Mouse (Mus musculus) frontal cortex, adult 2 months (tissue): ENCODE results near the gene Ppan. TPM values are rescaled to one million over a fixed set of nuclear protein-coding genes. Genes with fewer than 3 reads are reported as not detected.

ENCODE experiments used
- DNase-seq, 2 experiments: peaks; one replicate each; pipeline ENCODE4 v3.0.0; 2022; ENCODE audit warnings: low spot score in 1 of 2; ENCODE audit errors: extremely low spot score in 1 of 2
- polyA plus RNA-seq: library from polyadenylated mRNA; depleted of rRNA; stranded (reverse); fragments of >200 nt; gene quantifications from 2 replicates; pipeline ENCODE4 v1.2.3, GENCODE M21; 2012

Ppan gene
- polyA plus RNA-seq, 1 experiment = 48.3 TPM

- DNase-seq = peak; percentile 99
These were observed 9.8 kb upstream of the Ppan start for GRCm38 (mm10) chr9:20878041-20878709.

GRCm38 (mm10) chr9:20878710-20879065 lies 9.3 kb upstream of the Ppan start:
- peak in 1 of 2 experiments; percentile 54 for DNase-seq

- no peak for DNase-seq
These were observed 8.7 kb upstream of the Ppan start, which contains the start of gene Angptl6 for GRCm38 (mm10) chr9:20879097-20879792. Angptl6 (minus strand) TSS chr9:20879727.

- DNase-seq = no peak
These were observed 1.4 kb upstream of the Ppan start for GRCm38 (mm10) chr9:20886563-20886962.

- DNase-seq = no peak
These were observed 784 bp upstream of the Ppan start for GRCm38 (mm10) chr9:20887191-20887590.

- no peak for DNase-seq
These were observed 401 bp downstream of the Ppan start for GRCm38 (mm10) chr9:20888386-20888765.

GRCm38 (mm10) chr9:20889185-20890141 lies 1.5 kb downstream of the Ppan start:
- DNase-seq = no peak

GRCm38 (mm10) chr9:20890411-20890810 lies 2.4 kb downstream of the Ppan start:
- DNase-seq = no peak

- DNase-seq = no peak
These were observed 3.5 kb downstream of the Ppan start for GRCm38 (mm10) chr9:20891339-20892103.

- no peak for DNase-seq
These were observed 4.2 kb downstream of the Ppan start for GRCm38 (mm10) chr9:20892104-20892653.

- no peak for DNase-seq
These were observed 5.1 kb downstream of the Ppan start for GRCm38 (mm10) chr9:20893069-20893468.

- no peak for DNase-seq
These were observed 5.8 kb downstream of the Ppan start for GRCm38 (mm10) chr9:20893590-20894343.

GRCm38 (mm10) chr9:20894629-20895028 lies 6.7 kb downstream of the Ppan start:
- no peak for DNase-seq

GRCm38 (mm10) chr9:20895382-20895781 lies 7.4 kb downstream of the Ppan start:
- DNase-seq = no peak

GRCm38 (mm10) chr9:20897736-20898510 lies 9.9 kb downstream of the Ppan start:
- no peak for DNase-seq

- peak in 1 of 2 experiments; percentile 89 for DNase-seq
These were observed 10.6 kb downstream of the Ppan start, which contains the start of gene Eif3g for GRCm38 (mm10) chr9:20898511-20899073. Eif3g (minus strand) TSS chr9:20898623.

- peak in 1 of 2 experiments; percentile 66 for DNase-seq
These were observed 13.6 kb downstream of the Ppan start for GRCm38 (mm10) chr9:20901466-20902173.

GRCm38 (mm10) chr9:20902174-20902491 lies 14.2 kb downstream of the Ppan start:
- DNase-seq = no peak
